Mouse (Mus musculus) C2C12 (cell line): Measurements from ENCODE around the gene Tmem45a. TPM values are rescaled to one million over a fixed set of nuclear protein-coding genes. Genes with fewer than 3 reads are reported as not detected.

Source experiments
- H3K27me3 ChIP-seq: one replicate; pipeline ENCODE4 v1.6.1; 2011; ENCODE audit not compliant: control insufficient read depth, insufficient read depth, insufficient read length
- H3K36me3 ChIP-seq: one replicate; pipeline ENCODE4 v1.6.1; 2011; ENCODE audit not compliant: control insufficient read depth, insufficient read depth
- H3K4me3 ChIP-seq: one replicate; pipeline ENCODE4 v1.5.1; 2011; ENCODE audit warnings: mild to moderate bottlenecking, control low read depth; ENCODE audit not compliant: poor library complexity, insufficient read depth, severe bottlenecking
- H3K79me2 ChIP-seq: one replicate; pipeline ENCODE4 v1.6.1; 2011; ENCODE audit not compliant: control insufficient read depth, insufficient read depth
- H3K79me3 ChIP-seq: one replicate; pipeline ENCODE4 v1.6.1; 2011; ENCODE audit warnings: low read depth, control low read depth
- H3ac ChIP-seq: one replicate; pipeline ENCODE3; 2011; ENCODE audit warnings: low read depth; ENCODE audit not compliant: control insufficient read depth, insufficient read length
- CEBPB ChIP-seq: IDR thresholded peaks from one replicate; pipeline ENCODE4 v1.6.1; 2011; ENCODE audit warnings: low read depth, mild to moderate bottlenecking, control low read depth, moderate library complexity
- CTCF ChIP-seq: IDR thresholded peaks from one replicate; pipeline ENCODE4 v1.5.1; 2011; ENCODE audit not compliant: control insufficient read depth, insufficient read depth, insufficient read length
- FOSL1 ChIP-seq: IDR thresholded peaks from one replicate; pipeline ENCODE4 v1.8.0; 2011; ENCODE audit warnings: mild to moderate bottlenecking, low read length; ENCODE audit not compliant: poor library complexity, insufficient read depth, severe bottlenecking
- MAX ChIP-seq: IDR thresholded peaks from one replicate; pipeline ENCODE4 v1.6.1; 2011; ENCODE audit warnings: mild to moderate bottlenecking, control low read depth
- MYOD1 ChIP-seq: IDR thresholded peaks from one replicate; pipeline ENCODE4 v1.6.1; 2011; ENCODE audit warnings: low read depth; ENCODE audit not compliant: control insufficient read depth, insufficient read length
- MYOG ChIP-seq: IDR thresholded peaks from one replicate; pipeline ENCODE4 v1.6.1; 2011; ENCODE audit not compliant: control insufficient read depth, insufficient read length; ENCODE audit errors: extremely low read depth
- USF1 ChIP-seq: IDR thresholded peaks from one replicate; pipeline ENCODE4 v1.6.1; 2011; ENCODE audit warnings: low read depth, mild to moderate bottlenecking, control low read depth, moderate library complexity
- polyA plus RNA-seq: library from polyadenylated mRNA; unstranded; fragments of >200 nt; fragmentation: generic; extraction: Trizol; gene quantifications from one replicate; pipeline ENCODE4 v1.2.1, GENCODE M21; 2012; ENCODE audit warnings: missing spikeins

The Tmem45a gene
- polyA plus RNA-seq, 1 experiment: 0.04 TPM

- H3ac ChIP-seq: no peak overlapping the region
- H3K79me2 ChIP-seq: no peaks in the 10 kb centered on the region
- TF ChIP-seq CEBPB (no peak), MYOG (no peak), USF1 (no peak)
- no peaks in the 10 kb centered on the region for H3K27me3 ChIP-seq
- H3K79me3 ChIP-seq: no peaks in the 10 kb centered on the region
- no peaks in the 10 kb centered on the region for H3K36me3 ChIP-seq
- no peak overlapping the region for H3K4me3 ChIP-seq
Measured at GRCm38 (mm10) chr16:56891583-56891982, 5.6 kb upstream of the Tmem45a start.

- Histone ChIP-seq H3K27me3 (no peaks in the 10 kb centered on the region), H3K79me3 (no peaks in the 10 kb centered on the region), H3ac (no peak overlapping the region), H3K4me3 (no peak overlapping the region), H3K79me2 (no peaks in the 10 kb centered on the region), H3K36me3 (no peaks in the 10 kb centered on the region)
- TF ChIP-seq MYOD1: no peak
- no peak for TF ChIP-seq FOSL1
- no peak for TF ChIP-seq CTCF
- no peak for TF ChIP-seq CEBPB
- no peak for TF ChIP-seq MYOG
- no peak for TF ChIP-seq MAX
- TF ChIP-seq USF1: no peak
Measured at GRCm38 (mm10) chr16:56886616-56887116, 700 bp upstream of the Tmem45a start.

GRCm38 (mm10) chr16:56884811-56885210, 1.2 kb downstream of the Tmem45a start:
- Histone ChIP-seq H3K27me3 (no peaks in the 10 kb centered on the region), H3ac (no peak overlapping the region), H3K79me2 (no peaks in the 10 kb centered on the region), H3K36me3 (no peaks in the 10 kb centered on the region), H3K4me3 (no peak overlapping the region), H3K79me3 (no peaks in the 10 kb centered on the region)
- TF ChIP-seq CEBPB (no peak), CTCF (no peak), MYOD1 (no peak), MAX (no peak), FOSL1 (no peak), MYOG (no peak), USF1 (no peak)

GRCm38 (mm10) chr16:56873410-56873809, 12.6 kb downstream of the Tmem45a start:
- TF ChIP-seq MYOD1 (no peak), MAX (no peak), MYOG (no peak), CEBPB (no peak), USF1 (no peak), FOSL1 (no peak), CTCF (no peak)

GRCm38 (mm10) chr16:56870458-56870857, 15.5 kb downstream of the Tmem45a start:
- H3K36me3 ChIP-seq: no peaks in the 10 kb centered on the region
- no peaks in the 10 kb centered on the region for H3K79me2 ChIP-seq
- no peaks in the 10 kb centered on the region for H3K27me3 ChIP-seq
- no peak overlapping the region for H3K4me3 ChIP-seq
- H3ac ChIP-seq: no peak overlapping the region
- H3K79me3 ChIP-seq: no peaks in the 10 kb centered on the region
- TF ChIP-seq MAX: no peak
- no peak for TF ChIP-seq CTCF
- no peak for TF ChIP-seq CEBPB
- TF ChIP-seq MYOD1: no peak
- no peak for TF ChIP-seq USF1
- no peak for TF ChIP-seq FOSL1
- no peak for TF ChIP-seq MYOG

More at GRCm38 (mm10) chr16:56873410-56873809, 12.6 kb downstream of the Tmem45a start:
- H3K27me3 ChIP-seq: no peaks in the 10 kb centered on the region
- no peaks in the 10 kb centered on the region for H3K36me3 ChIP-seq
- H3ac ChIP-seq: no peak overlapping the region
- H3K4me3 ChIP-seq: no peak overlapping the region
- H3K79me2 ChIP-seq: no peaks in the 10 kb centered on the region
- H3K79me3 ChIP-seq: no peaks in the 10 kb centered on the region

GRCm38 (mm10) chr16:56868361-56868760, 17.6 kb downstream of the Tmem45a start:
- no peaks in the 10 kb centered on the region for H3K36me3 ChIP-seq
- TF ChIP-seq USF1 (no peak), MYOG (no peak), MAX (no peak), CTCF (no peak), MYOD1 (no peak), FOSL1 (no peak), CEBPB (no peak)
- no peaks in the 10 kb centered on the region for H3K79me3 ChIP-seq
- H3K4me3 ChIP-seq: no peak overlapping the region
- no peak overlapping the region for H3ac ChIP-seq
- no peaks in the 10 kb centered on the region for H3K79me2 ChIP-seq
- H3K27me3 ChIP-seq: no peaks in the 10 kb centered on the region
